Comparison of ENCODE assay signal across 9 mouse cellular contexts in genomic region chr7:105761813-105762484, GRCm38 (mm10). TPM values are rescaled to one million over a fixed set of nuclear protein-coding genes. Genes with fewer than 3 reads are reported as not detected.
A peak's percentile ranks its signal among the peaks of the same experiment; 100 is the strongest.
DNase-seq lines count a peak whose midpoint lies in the region; ATAC-seq and TF ChIP-seq lines count a peak whose summit lies in the region.
"Had no signal": no experiment of that assay in that cellular context is flagged by ENCODE, and none has a peak within 500 bp of the region (broad histone marks: within the 10 kb centered on the region; RNA-seq: fewer than 3 reads in every experiment).

No protein-coding gene starts in this region.

- H3K4me2 ChIP-seq in limb, embryonic 12.5 days: peak overlapping the region; percentile 27
- peak overlapping the region; percentile 66 for H3K4me2 ChIP-seq in intestine, embryonic 15.5 days (replicated peaks)

- H3K36me3 ChIP-seq in limb, embryonic 12.5 days: peaks cover 91% of the 10 kb centered on the region
- peaks cover 98% of the 10 kb centered on the region for H3K36me3 ChIP-seq in limb, embryonic 10.5 days
- peaks cover 39% of the 10 kb centered on the region for H3K36me3 ChIP-seq in intestine, embryonic 15.5 days
- H3K36me3 ChIP-seq in small intestine, adult 2 months (ENCODE audit: control insufficient read depth, insufficient read depth, low read length): no peaks in the 10 kb centered on the region

- no peak for TF ChIP-seq POLR2A in small intestine, adult 2 months (IDR thresholded peaks at IDR 0.05; ENCODE audit: low read depth, low read length)

- no peak overlapping the region for H3K4me3 ChIP-seq in limb, embryonic 12.5 days (replicated peaks)
- no peak overlapping the region for H3K4me3 ChIP-seq in limb, embryonic 10.5 days
- H3K4me3 ChIP-seq in intestine, embryonic 15.5 days (replicated peaks): peak overlapping the region; percentile 24
- peak overlapping the region; percentile 25; the same call in 1 of the 2 replicates for H3K4me3 ChIP-seq in small intestine, adult 2 months (ENCODE audit: low read depth, low read length)

- peaks cover 4% of the 10 kb centered on the region; the same call in 1 of the 2 replicates for H3K4me1 ChIP-seq in limb, embryonic 12.5 days (replicated peaks)
- H3K4me1 ChIP-seq in limb, embryonic 10.5 days: peaks cover 4% of the 10 kb centered on the region; the same call in 1 of the 2 replicates
- no peaks in the 10 kb centered on the region for H3K4me1 ChIP-seq in intestine, embryonic 15.5 days (replicated peaks)
- no peaks in the 10 kb centered on the region for H3K4me1 ChIP-seq in small intestine, adult 2 months (ENCODE audit: control insufficient read depth, insufficient read depth, insufficient read length, low read length)

- H3K27me3 ChIP-seq in limb, embryonic 12.5 days: peaks cover 12% of the 10 kb centered on the region
- H3K27me3 ChIP-seq in limb, embryonic 10.5 days (ENCODE audit: low read depth, poor library complexity, severe bottlenecking): peaks cover 37% of the 10 kb centered on the region
- peaks cover 6% of the 10 kb centered on the region; the same call in 1 of the 2 replicates for H3K27me3 ChIP-seq in intestine, embryonic 15.5 days (replicated peaks)
- peaks cover 6% of the 10 kb centered on the region; the same call in 1 of the 2 replicates for H3K27me3 ChIP-seq in small intestine, adult 2 months (ENCODE audit: control insufficient read depth, insufficient read depth, low read length)

- no peak overlapping the region for H3K27ac ChIP-seq in limb, embryonic 12.5 days
- H3K27ac ChIP-seq in limb, embryonic 10.5 days: no peak overlapping the region
- no peak overlapping the region for H3K27ac ChIP-seq in intestine, embryonic 15.5 days
- no peak overlapping the region for H3K27ac ChIP-seq in small intestine, adult 2 months (ENCODE audit: insufficient read depth, low read depth, low read length)

- WGBS in limb, embryonic 12.5 days: 31% methylated on average over 51 of the region's 51 CpGs
- WGBS in limb, embryonic 10.5 days: 21% methylated on average over 51 of the region's 51 CpGs
- 40% methylated on average over 51 of the region's 51 CpGs for WGBS in intestine, embryonic 15.5 days
- 28% methylated on average over 51 of the region's 51 CpGs for WGBS in small intestine, adult 2 months

- no peak for TF ChIP-seq CTCF in small intestine, adult 2 months (IDR thresholded peaks at IDR 0.05; ENCODE audit: extremely low read depth, insufficient read length, insufficient replicate concordance, low read depth, low read length)

- DNase-seq in adrenal gland, postnatal 36 days: peak; percentile 17 to 30
- DNase-seq in adrenal gland, postnatal 25 days: no peak
- DNase-seq in limb, embryonic 10.5 days (ENCODE audit: low spot score): no peak
- no peak for DNase-seq in right cerebral cortex, postnatal 14 days
- DNase-seq in thymus, postnatal 0 days (ENCODE audit: low spot score): no peak
- DNase-seq: lung, postnatal 10 days had no signal

- no peak for ATAC-seq in limb, embryonic 12.5 days (ENCODE audit: insufficient number of reproducible peaks, insufficient read depth, low FRiP score, low TSS enrichment, low read depth)
- peak; percentile 62 for ATAC-seq in intestine, embryonic 15.5 days

- H3K9me3 ChIP-seq in limb, embryonic 12.5 days: no peaks in the 10 kb centered on the region
- no peaks in the 10 kb centered on the region for H3K9me3 ChIP-seq in limb, embryonic 10.5 days (replicated peaks)
- no peaks in the 10 kb centered on the region for H3K9me3 ChIP-seq in intestine, embryonic 15.5 days

- no peak overlapping the region for H3K9ac ChIP-seq in limb, embryonic 12.5 days (replicated peaks)
- H3K9ac ChIP-seq in intestine, embryonic 15.5 days: no peak overlapping the region

RNA-seq across cellular contexts. Expression of gene Tpp1, which starts 9.9 kb away (rescaled TPM):
- 100 to 1,000 TPM in 1 of 2 experiments, 10 to 100 TPM in 1; 99.2 to 113 TPM for total RNA-seq in adrenal gland, postnatal 36 days (2021)
- total RNA-seq in adrenal gland, postnatal 25 days (2021): 88.3 and 122 TPM in 2 replicates
- 33.3 and 38.3 TPM in 2 replicates for polyA plus RNA-seq in limb, embryonic 12.5 days (2016; fragmentation: Nextera tagmentation; extraction: Ambion mirVana)
- polyA plus RNA-seq in limb, embryonic 10.5 days (2016; fragmentation: Nextera tagmentation; extraction: Ambion mirVana): 39.8 and 40.5 TPM in 2 replicates
- 109 TPM in 2 replicates for polyA plus RNA-seq in intestine, embryonic 15.5 days (2015; fragmentation: Nextera tagmentation; extraction: Ambion mirVana)
- polyA plus RNA-seq in small intestine, adult 2 months (2012; rRNA removed): 37.2 and 55.9 TPM in 2 replicates
- polyA plus RNA-seq in thymus, postnatal 0 days (2015; fragmentation: Nextera tagmentation; extraction: Ambion mirVana): 51.8 and 57.2 TPM in 2 replicates

RNA-seq across cellular contexts. Expression of gene Taf10, which starts 17.8 kb away (rescaled TPM):
- 100 to 1,000 TPM; 209 to 217 TPM for total RNA-seq in adrenal gland, postnatal 36 days (2021)
- total RNA-seq in adrenal gland, postnatal 25 days (2021): 198 and 204 TPM in 2 replicates
- 170 and 173 TPM in 2 replicates for polyA plus RNA-seq in limb, embryonic 12.5 days (2016; fragmentation: Nextera tagmentation; extraction: Ambion mirVana)
- 165 and 180 TPM in 2 replicates for polyA plus RNA-seq in limb, embryonic 10.5 days (2016; fragmentation: Nextera tagmentation; extraction: Ambion mirVana)
- 134 and 140 TPM in 2 replicates for polyA plus RNA-seq in intestine, embryonic 15.5 days (2015; fragmentation: Nextera tagmentation; extraction: Ambion mirVana)
- polyA plus RNA-seq in small intestine, adult 2 months (2012; rRNA removed): 400 and 599 TPM in 2 replicates
- polyA plus RNA-seq in thymus, postnatal 0 days (2015; fragmentation: Nextera tagmentation; extraction: Ambion mirVana): 206 and 214 TPM in 2 replicates

RNA-seq across cellular contexts. Expression of gene Rrp8, which starts 24.8 kb away (rescaled TPM):
- total RNA-seq in adrenal gland, postnatal 36 days (2021): 10 to 100 TPM; 17.9 to 22.5 TPM
- total RNA-seq in adrenal gland, postnatal 25 days (2021): 19.1 and 27.7 TPM in 2 replicates
- polyA plus RNA-seq in limb, embryonic 12.5 days (2016; fragmentation: Nextera tagmentation; extraction: Ambion mirVana): 43.1 and 50.8 TPM in 2 replicates
- polyA plus RNA-seq in limb, embryonic 10.5 days (2016; fragmentation: Nextera tagmentation; extraction: Ambion mirVana): 44.1 and 54.1 TPM in 2 replicates
- 32.4 and 34.4 TPM in 2 replicates for polyA plus RNA-seq in intestine, embryonic 15.5 days (2015; fragmentation: Nextera tagmentation; extraction: Ambion mirVana)
- 2.5 and 2.7 TPM in 2 replicates for polyA plus RNA-seq in small intestine, adult 2 months (2012; rRNA removed)
- polyA plus RNA-seq in thymus, postnatal 0 days (2015; fragmentation: Nextera tagmentation; extraction: Ambion mirVana): 38.6 and 45.8 TPM in 2 replicates

RNA-seq across cellular contexts. Expression of gene Dchs1, which starts 25.5 kb away (rescaled TPM):
- 1 to 10 TPM; 7.5 to 8.0 TPM for total RNA-seq in adrenal gland, postnatal 36 days (2021)
- total RNA-seq in adrenal gland, postnatal 25 days (2021): 5.4 and 10.0 TPM in 2 replicates
- 24.8 and 28.2 TPM in 2 replicates for polyA plus RNA-seq in limb, embryonic 12.5 days (2016; fragmentation: Nextera tagmentation; extraction: Ambion mirVana)
- polyA plus RNA-seq in limb, embryonic 10.5 days (2016; fragmentation: Nextera tagmentation; extraction: Ambion mirVana): 17.3 and 21.2 TPM in 2 replicates
- 8.2 and 8.3 TPM in 2 replicates for polyA plus RNA-seq in intestine, embryonic 15.5 days (2015; fragmentation: Nextera tagmentation; extraction: Ambion mirVana)
- polyA plus RNA-seq in small intestine, adult 2 months (2012; rRNA removed): 2.9 and 5.2 TPM in 2 replicates
- 0.32 and 0.36 TPM in 2 replicates for polyA plus RNA-seq in thymus, postnatal 0 days (2015; fragmentation: Nextera tagmentation; extraction: Ambion mirVana)

RNA-seq across cellular contexts. Expression of gene Ilk, which starts 25.6 kb away (rescaled TPM):
- total RNA-seq in adrenal gland, postnatal 36 days (2021): 100 to 1,000 TPM; 145 to 159 TPM
- 150 and 158 TPM in 2 replicates for total RNA-seq in adrenal gland, postnatal 25 days (2021)
- polyA plus RNA-seq in limb, embryonic 12.5 days (2016; fragmentation: Nextera tagmentation; extraction: Ambion mirVana): 216 and 232 TPM in 2 replicates
- 195 and 200 TPM in 2 replicates for polyA plus RNA-seq in limb, embryonic 10.5 days (2016; fragmentation: Nextera tagmentation; extraction: Ambion mirVana)
- 313 and 320 TPM in 2 replicates for polyA plus RNA-seq in intestine, embryonic 15.5 days (2015; fragmentation: Nextera tagmentation; extraction: Ambion mirVana)
- polyA plus RNA-seq in small intestine, adult 2 months (2012; rRNA removed): 39.9 and 60.8 TPM in 2 replicates
- polyA plus RNA-seq in thymus, postnatal 0 days (2015; fragmentation: Nextera tagmentation; extraction: Ambion mirVana): 206 and 210 TPM in 2 replicates

Comparison
In these comparisons a context has a peak if more than half of its experiments do, and no peak if none do; other contexts are left out.
1. DNase-seq: peak in adrenal gland, postnatal 36 days (2 of 2); none in adrenal gland, postnatal 25 days (single experiment), limb, embryonic 10.5 days (single experiment), right cerebral cortex, postnatal 14 days (single experiment) and thymus, postnatal 0 days (single experiment).
2. H3K4me3 ChIP-seq: peak in intestine, embryonic 15.5 days (single experiment) and small intestine, adult 2 months (single experiment); none in limb, embryonic 12.5 days (single experiment) and limb, embryonic 10.5 days (single experiment).